Mouse (Mus musculus): ENCODE data around the gene Zcchc10. TPM values are rescaled to one million over a fixed set of nuclear protein-coding genes. Genes with fewer than 3 reads are reported as not detected.
"Not testable (repeated sequence)": the region's sequence is repeated elsewhere in the genome, so short reads cannot be mapped to it uniquely, and the experiment has no call there.

The Zcchc10 gene
- polyA plus RNA-seq, 1 experiment from 2014 or later = 13.4 TPM

DNA sequence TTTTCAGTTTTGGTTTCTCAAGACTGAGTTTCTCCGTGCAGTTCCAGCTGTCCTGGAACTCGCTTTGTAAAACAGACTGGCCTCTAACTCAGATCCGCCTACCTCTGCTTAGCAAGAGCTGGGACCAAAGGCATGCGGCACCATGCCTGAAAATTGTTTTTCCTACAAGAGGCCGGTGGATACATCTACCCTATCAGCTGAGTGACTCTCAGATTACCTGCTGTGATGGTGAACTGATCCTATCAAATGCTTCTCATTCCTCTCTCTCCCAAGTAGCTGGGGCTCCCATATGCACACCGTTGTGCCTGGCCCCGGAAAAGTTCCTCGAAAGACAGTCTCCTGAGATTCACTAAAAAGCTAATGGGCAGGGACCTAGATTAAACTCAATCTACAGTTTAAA, 13.2 kb downstream of the Zcchc10 start:
- no peak overlapping the region for H3K4me3 ChIP-seq (ENCODE audit: low read depth, low read length)
- no peaks in the 10 kb centered on the region for H3K4me1 ChIP-seq (ENCODE audit: insufficient read depth, low read depth, low read length)
- no peak overlapping the region for H3K9ac ChIP-seq (replicated peaks; ENCODE audit: low read depth)
- DNase-seq (ENCODE audit: low spot score) (no peak), ATAC-seq (no peak)
- H3K9me3 ChIP-seq (ENCODE audit: low read length) = no peaks in the 10 kb centered on the region
- TF ChIP-seq EP300 (IDR thresholded peaks at IDR 0.05) (no peak), CTCF (IDR thresholded peaks at IDR 0.05) (no peak)
- no peaks in the 10 kb centered on the region for H3K36me3 ChIP-seq (ENCODE audit: insufficient read depth, low read length)
- 59% methylated on average over 8 of the region's 8 CpGs for whole genome bisulfite sequencing
- no peaks in the 10 kb centered on the region for H3K27me3 ChIP-seq (replicated peaks; ENCODE audit: insufficient read depth, low read length)
- no peak overlapping the region for H3K27ac ChIP-seq (ENCODE audit: low read length)
- no peak overlapping the region for H3K4me2 ChIP-seq (replicated peaks; ENCODE audit: low read depth, low read length)

DNA sequence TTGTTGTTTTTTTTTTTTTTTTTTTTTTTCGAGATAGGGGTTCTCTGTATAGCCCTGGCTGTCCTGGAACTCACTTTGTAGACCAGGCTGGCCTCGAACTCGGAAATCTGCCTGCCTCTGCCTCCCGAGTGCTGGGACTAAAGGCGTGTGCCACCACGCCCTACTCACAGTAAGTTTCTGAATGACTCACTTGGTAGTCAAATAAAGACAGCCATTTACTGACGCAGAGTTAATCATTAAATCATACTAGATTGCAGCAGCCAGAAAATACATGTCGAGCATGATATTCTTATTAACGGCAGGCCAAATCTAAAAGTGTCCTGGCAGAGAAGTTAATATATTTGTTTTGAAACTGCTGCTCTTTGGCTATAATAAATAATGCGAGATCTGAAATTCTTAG, 16.5 kb downstream of the Zcchc10 start:
- WGBS = 63% methylated on average over 10 of the region's 10 CpGs
- H3K9me3 ChIP-seq (ENCODE audit: low read length); H3K4me1 ChIP-seq (ENCODE audit: insufficient read depth, low read depth, low read length); H3K27ac ChIP-seq (ENCODE audit: low read length); H3K9ac ChIP-seq (replicated peaks; ENCODE audit: low read depth); ATAC-seq; H3K4me2 ChIP-seq (replicated peaks; ENCODE audit: low read depth, low read length); H3K36me3 ChIP-seq (ENCODE audit: insufficient read depth, low read length); H3K4me3 ChIP-seq (ENCODE audit: low read depth, low read length); H3K27me3 ChIP-seq (replicated peaks; ENCODE audit: insufficient read depth, low read length): not testable (repeated sequence)
- DNase-seq (ENCODE audit: low spot score) = peak; percentile 40

DNA sequence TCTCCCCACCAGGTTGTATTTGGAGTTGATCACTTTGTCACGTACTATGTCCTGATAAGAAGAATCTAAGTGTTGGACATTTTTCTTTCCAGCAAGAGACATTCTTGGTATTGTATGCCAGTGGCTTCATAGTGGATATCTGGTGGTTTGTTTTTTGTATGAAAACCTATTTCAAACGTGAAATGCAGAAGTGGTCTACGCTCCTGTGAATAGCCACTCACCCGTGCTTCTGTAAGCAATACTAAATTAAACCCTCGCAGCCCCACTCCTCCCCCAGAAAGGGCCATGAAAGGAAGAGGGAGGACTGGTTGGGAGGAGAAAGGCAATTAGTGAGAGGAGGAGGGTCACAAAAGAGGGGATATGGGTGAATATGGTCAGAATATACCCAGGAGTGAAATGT, 18.2 kb downstream of the Zcchc10 start:
- no peak overlapping the region for H3K4me2 ChIP-seq (replicated peaks; ENCODE audit: low read depth, low read length)
- no peaks in the 10 kb centered on the region for H3K36me3 ChIP-seq (ENCODE audit: insufficient read depth, low read length)
- WGBS = 51% methylated on average over 5 of the region's 5 CpGs
- H3K9me3 ChIP-seq (ENCODE audit: low read length) = no peaks in the 10 kb centered on the region
- no peak for ATAC-seq
- no peaks in the 10 kb centered on the region for H3K27me3 ChIP-seq (replicated peaks; ENCODE audit: insufficient read depth, low read length)
- no peak overlapping the region for H3K9ac ChIP-seq (replicated peaks; ENCODE audit: low read depth)
- no peaks in the 10 kb centered on the region for H3K4me1 ChIP-seq (ENCODE audit: insufficient read depth, low read depth, low read length)
- H3K4me3 ChIP-seq (ENCODE audit: low read depth, low read length) = no peak overlapping the region
- no peak overlapping the region for H3K27ac ChIP-seq (ENCODE audit: low read length)
- no peak for TF ChIP-seq EP300 (IDR thresholded peaks at IDR 0.05)
- TF ChIP-seq CTCF (IDR thresholded peaks at IDR 0.05) = no peak
- no peak for DNase-seq (ENCODE audit: low spot score)

DNA sequence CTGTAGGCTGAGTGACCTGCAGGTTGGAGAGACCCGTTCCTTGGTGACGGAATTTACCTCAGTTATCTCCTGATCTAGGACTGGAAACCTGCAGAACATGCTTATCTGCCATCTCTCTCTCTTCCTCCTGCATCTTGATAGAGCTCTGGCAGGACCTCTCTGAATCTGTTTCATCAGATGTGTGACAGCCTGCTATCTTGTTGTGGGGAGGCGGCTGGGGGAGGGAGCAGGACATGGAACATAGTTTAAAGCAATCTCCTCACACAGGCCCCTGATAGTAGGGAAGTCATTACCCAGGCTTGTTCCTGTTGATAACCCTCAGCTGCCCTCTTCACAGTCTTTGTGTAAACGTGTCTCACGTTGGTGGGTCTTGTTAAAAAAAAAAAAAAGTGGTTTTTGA, 20.8 kb downstream of the Zcchc10 start:
- Histone ChIP-seq H3K4me3 (ENCODE audit: low read depth, low read length) (no peak overlapping the region), H3K27me3 (replicated peaks; ENCODE audit: insufficient read depth, low read length) (no peaks in the 10 kb centered on the region), H3K9me3 (ENCODE audit: low read length) (no peaks in the 10 kb centered on the region), H3K36me3 (ENCODE audit: insufficient read depth, low read length) (no peaks in the 10 kb centered on the region), H3K9ac (replicated peaks; ENCODE audit: low read depth) (no peak overlapping the region), H3K4me1 (ENCODE audit: insufficient read depth, low read depth, low read length) (no peaks in the 10 kb centered on the region), H3K4me2 (replicated peaks; ENCODE audit: low read depth, low read length) (no peak overlapping the region), H3K27ac (ENCODE audit: low read length) (no peak overlapping the region)
- DNase-seq (ENCODE audit: low spot score) (no peak), ATAC-seq (no peak)
- 12% methylated on average over 5 of the region's 5 CpGs for WGBS
- no peak for TF ChIP-seq EP300 (IDR thresholded peaks at IDR 0.05)
- no peak for TF ChIP-seq CTCF (IDR thresholded peaks at IDR 0.05)

DNA sequence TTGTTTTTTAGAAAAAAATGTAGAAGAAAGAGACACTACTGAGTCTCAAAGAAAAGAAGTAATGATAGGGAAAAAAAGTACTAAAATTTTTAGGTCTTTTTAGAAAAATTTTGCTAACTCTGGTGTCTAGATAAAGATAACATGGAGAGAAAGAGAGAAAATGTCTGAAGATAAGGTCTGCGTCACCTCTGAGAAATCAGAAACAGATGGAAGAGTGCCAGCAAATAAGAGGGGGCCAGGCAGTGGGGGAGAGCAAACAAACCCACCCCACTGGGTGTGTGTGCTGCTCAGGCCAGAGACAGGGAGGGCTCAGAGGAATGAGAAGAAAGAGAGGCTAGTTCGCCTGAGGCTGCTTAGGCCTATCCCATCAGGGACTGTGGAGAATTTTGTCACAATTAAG, 21.3 kb downstream of the Zcchc10 start:
- H3K4me1 ChIP-seq (ENCODE audit: insufficient read depth, low read depth, low read length) = no peaks in the 10 kb centered on the region
- no peak overlapping the region for H3K27ac ChIP-seq (ENCODE audit: low read length)
- no peak overlapping the region for H3K4me2 ChIP-seq (replicated peaks; ENCODE audit: low read depth, low read length)
- no peak overlapping the region for H3K4me3 ChIP-seq (ENCODE audit: low read depth, low read length)
- ATAC-seq = no peak
- DNase-seq (ENCODE audit: low spot score) = no peak
- WGBS = 15% methylated on average over 2 of the region's 2 CpGs
- no peaks in the 10 kb centered on the region for H3K36me3 ChIP-seq (ENCODE audit: insufficient read depth, low read length)
- H3K27me3 ChIP-seq (replicated peaks; ENCODE audit: insufficient read depth, low read length) = no peaks in the 10 kb centered on the region
- no peak for TF ChIP-seq CTCF (IDR thresholded peaks at IDR 0.05)
- TF ChIP-seq EP300 (IDR thresholded peaks at IDR 0.05) = no peak
- H3K9ac ChIP-seq (replicated peaks; ENCODE audit: low read depth) = no peak overlapping the region
- H3K9me3 ChIP-seq (ENCODE audit: low read length) = no peaks in the 10 kb centered on the region

DNA sequence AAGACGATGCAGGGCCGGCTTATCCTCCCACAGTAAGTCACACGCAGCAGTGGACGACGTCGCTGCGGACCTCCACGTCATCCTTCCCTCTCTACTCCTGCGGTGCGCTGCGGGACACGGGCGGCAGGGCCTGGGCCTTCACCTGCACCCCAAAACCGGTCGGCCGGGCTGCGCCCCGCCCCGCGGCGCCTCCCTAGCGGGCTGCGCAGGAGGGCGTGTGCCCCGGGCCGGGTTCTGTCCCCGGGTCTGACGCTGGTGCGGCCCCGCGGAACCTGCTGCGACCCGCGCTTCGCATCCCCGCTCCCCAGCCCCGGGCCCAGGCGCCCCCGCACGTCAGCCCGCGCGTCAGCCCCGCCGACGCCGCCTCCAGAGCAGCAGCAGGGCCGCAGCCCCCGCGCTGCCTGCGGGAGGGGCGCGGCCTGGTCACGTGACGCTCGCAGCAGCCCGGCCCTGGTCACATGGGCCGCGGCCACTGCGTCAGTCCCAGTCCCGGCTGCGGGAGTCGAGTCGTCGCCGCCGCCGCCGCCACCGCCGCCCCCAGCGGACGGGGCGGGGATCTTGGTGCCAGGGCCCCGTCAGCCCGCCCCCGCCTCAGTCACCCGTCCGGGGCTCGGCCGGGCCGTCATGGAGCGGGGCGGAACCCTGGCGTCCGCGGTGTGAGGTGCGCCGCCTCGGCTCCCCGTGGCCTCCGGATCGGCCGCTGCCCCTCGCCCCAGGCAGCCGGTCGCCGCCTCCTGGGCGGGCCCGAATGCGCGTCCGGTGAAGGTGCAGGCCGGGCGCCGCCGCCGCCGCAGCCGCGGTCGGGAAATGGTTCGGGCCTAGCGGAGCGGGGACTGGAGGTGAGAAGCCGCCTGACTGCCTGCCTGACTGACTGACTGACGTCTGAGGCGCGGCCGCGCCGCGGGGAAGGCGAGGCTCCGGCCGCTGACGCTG, 26.1 kb downstream of the Zcchc10 start, which contains the start of gene Aff4:
Gene Aff4 (plus strand): TSS at position 543 of the 933 bp plus-strand sequence.
- Histone ChIP-seq H3K4me3 (ENCODE audit: low read depth, low read length) (peak within 1 kb of the TSS; percentile 96), H3K4me1 (ENCODE audit: insufficient read depth, low read depth, low read length) (no peaks in the 10 kb centered on the region; the same call in 1 of the 2 replicates), H3K27ac (ENCODE audit: low read length) (peak within 1 kb of the TSS; percentile 100), H3K4me2 (replicated peaks; ENCODE audit: low read depth, low read length) (peak within 1 kb of the TSS; percentile 85), H3K9ac (replicated peaks; ENCODE audit: low read depth) (peak within 1 kb of the TSS; percentile 99), H3K36me3 (ENCODE audit: insufficient read depth, low read length) (no peaks in the 10 kb centered on the region), H3K9me3 (ENCODE audit: low read length) (no peaks in the 10 kb centered on the region), H3K27me3 (replicated peaks; ENCODE audit: insufficient read depth, low read length) (no peaks in the 10 kb centered on the region)
- TF ChIP-seq EP300 (IDR thresholded peaks at IDR 0.05) (no peak), CTCF (IDR thresholded peaks at IDR 0.05) (no peak)
- WGBS = 1% methylated on average over 95 of the region's 127 CpGs
- peak; percentile 97 for DNase-seq (ENCODE audit: low spot score)
- ATAC-seq = peak; percentile 96
